Mouse (Mus musculus) NIH3T3 (cell line): ENCODE data around the gene Mylip.
A peak's percentile ranks its signal among the peaks of the same experiment; 100 is the strongest.

Source experiments
- DNase-seq: peaks from one replicate; pipeline ENCODE4 v3.0.0-alpha.2; 2012; ENCODE audit warnings: low read depth

Mylip gene

DNA sequence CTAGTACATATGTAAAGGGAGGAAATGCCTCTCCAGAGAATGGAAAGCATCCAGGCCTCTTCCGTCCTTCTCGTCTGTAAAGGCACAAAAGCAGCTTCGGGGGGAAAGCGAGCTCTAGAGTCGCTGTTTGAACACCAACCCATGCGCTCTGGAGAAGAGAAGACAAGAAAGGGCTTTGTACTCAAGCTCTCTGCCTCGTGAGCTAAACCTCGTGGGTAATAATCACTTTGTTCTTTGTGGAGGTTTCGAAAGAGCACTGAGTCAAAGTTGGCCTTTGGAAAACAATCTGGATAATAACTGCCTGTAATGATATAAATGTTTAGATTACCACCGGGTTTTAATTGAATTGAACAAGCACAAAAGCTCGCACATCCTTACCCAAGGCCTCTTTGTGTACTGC lies 39.7 kb downstream of the Mylip start:
- DNase-seq, result peak; percentile 68

DNA sequence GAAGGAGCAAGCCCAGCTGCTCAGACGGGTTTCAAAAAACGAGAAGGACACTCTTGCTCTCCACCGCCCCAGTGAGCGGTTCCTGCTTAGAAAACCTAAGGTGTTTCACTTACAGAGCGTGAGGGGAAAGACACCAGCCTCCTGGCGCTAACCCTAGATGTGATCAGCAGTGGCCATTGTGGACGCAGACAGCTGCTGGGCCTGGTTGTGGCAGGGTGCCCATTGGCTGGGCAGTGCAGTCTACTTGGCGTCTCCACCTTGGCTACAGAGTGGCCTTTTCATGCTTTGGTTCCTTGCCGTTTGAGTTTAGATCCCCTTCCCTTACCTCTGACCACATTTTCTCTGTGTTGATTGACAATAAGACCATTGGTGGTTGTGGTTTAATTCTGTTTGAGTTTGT lies 47.6 kb downstream of the Mylip start:
- DNase-seq, result no peak

- no peak for DNase-seq
Observed at GRCm38 (mm10) chr13:45438853-45439252, 49.3 kb downstream of the Mylip start.

DNA sequence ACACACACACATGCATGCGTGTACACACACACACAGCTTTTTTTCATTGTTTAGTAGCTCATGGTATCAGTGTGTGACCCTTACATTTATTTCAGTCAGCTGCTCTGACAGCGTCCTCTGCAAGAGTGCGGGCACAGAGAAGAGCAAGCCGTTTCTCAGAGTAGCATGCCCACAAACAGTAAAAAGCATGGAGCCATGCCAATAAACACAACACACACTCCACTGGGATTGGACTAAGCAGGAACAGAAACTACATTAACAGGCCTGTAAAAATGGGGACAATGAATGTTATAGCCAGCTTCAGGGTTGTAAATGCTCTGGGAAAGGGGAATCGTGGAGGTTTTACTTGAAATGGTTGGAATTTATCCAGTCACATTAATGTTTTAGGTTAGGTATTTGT lies 50.7 kb downstream of the Mylip start:
- no peak for DNase-seq

- peak; percentile 70 for DNase-seq
Observed at GRCm38 (mm10) chr13:45442451-45442850, 52.9 kb downstream of the Mylip start.

DNA sequence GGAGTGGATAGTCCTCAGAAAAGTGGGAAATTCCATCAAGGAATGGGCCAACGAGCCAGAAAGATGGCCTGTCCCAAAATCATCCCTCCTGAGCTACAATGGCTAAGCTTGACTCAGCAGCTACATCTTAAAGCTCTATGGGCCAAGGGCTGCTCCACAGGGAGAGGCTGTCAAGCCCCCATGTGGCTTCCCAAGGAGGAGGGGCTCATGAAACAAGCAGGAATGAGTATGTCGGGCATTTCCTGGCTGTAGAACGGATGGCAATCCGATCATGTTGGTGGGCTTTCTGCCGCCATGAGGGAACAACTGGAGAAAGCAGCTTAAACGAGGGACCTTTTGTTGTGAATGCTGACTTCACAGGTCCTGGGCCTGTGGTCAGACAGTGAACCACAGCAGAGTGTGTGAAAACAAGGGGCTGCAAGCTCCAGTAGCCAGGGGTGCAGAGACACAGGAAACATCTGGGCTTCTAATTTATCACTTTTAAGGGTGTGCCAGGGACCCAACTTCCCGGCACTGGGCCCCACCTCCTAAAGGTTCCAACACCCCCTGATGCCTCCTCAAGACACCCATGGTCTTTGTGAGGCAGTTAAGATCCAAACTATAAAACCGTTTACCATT lies 53.5 kb downstream of the Mylip start:
- DNase-seq, result no peak

DNA sequence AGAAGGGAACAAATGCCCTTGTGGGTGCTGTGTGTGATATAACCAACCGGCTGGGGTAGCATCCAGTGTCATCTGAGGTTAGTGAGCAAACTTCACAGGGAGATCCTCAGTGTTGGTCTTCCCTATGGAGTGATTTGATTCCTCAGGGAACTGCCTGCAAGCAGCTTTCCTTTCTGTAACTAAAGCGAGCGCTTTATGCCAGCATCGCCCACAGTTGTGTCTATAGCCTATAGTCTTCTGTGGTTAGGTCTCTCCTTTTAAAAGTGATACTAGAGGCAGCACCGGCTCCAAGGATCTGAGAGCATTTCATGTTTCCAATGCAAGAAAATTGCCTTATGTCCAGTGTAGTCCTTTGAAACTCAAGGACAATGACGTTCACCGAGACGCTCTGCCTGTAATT lies 54.7 kb downstream of the Mylip start:
- DNase-seq, result no peak

- DNase-seq, result no peak
Observed at GRCm38 (mm10) chr13:45444652-45445051, 55.1 kb downstream of the Mylip start.

- DNase-seq, result no peak
Observed at GRCm38 (mm10) chr13:45446636-45447035, 57.1 kb downstream of the Mylip start.

DNA sequence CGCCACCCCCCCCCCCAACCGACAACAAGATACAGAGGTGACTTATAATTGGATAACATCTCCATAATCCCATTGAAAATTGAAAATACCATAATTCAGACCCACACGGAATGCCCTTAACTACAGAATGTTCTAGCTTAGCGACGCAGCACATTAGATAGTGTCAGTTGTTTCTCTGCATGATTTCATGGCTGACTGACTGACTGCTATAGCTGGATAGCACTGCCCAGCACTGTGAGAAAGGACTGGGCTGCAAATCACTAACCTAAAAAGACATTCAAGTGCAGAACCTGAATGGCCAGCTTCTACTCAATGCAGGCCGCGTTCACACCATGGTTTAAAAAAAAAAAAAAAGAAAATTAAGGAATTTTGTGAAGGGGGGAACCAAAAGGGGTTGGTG lies 62.9 kb downstream of the Mylip start:
- DNase-seq, result no peak

GRCm38 (mm10) chr13:45453033-45453432 lies 63.5 kb downstream of the Mylip start:
- DNase-seq, result no peak

DNA sequence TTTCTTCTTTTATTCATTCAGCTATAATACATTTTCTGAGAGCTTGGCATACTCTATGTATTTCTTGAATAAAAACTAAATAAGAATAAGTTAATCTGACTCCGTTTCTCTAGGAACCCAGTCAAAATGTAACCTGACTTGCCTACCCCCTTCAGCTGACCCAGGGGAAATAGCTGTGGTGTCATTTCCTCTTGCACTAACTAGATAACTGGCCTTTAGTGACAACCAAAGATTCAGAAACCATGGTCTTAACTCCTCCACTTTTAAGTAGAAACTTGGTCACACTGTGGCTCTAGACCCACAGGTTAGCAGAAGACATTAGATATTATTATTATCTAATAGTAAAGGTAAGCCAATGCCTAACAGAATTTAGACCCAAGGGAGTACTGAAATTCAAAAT lies 64.5 kb downstream of the Mylip start:
- DNase-seq, result no peak

GRCm38 (mm10) chr13:45454641-45455040 lies 65.1 kb downstream of the Mylip start:
- no peak for DNase-seq

GRCm38 (mm10) chr13:45455108-45455861 lies 65.7 kb downstream of the Mylip start:
- DNase-seq, result no peak

DNA sequence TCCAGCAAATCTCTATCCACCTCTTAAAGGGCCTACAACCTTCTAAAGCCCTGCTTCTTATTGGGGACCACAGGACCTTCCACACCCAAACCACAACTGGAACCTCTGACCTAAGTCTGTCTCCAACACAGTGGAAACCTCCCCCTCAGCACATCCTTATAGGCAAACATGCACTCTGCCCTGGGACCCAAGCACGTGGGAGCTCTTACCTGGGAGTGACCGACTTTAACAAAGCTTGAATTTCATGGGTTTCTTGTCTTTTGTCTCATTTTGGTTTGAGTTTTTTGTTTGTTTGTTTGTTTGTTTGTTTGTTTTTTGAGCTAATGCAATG lies 66.3 kb downstream of the Mylip start:
- DNase-seq, result no peak

DNA sequence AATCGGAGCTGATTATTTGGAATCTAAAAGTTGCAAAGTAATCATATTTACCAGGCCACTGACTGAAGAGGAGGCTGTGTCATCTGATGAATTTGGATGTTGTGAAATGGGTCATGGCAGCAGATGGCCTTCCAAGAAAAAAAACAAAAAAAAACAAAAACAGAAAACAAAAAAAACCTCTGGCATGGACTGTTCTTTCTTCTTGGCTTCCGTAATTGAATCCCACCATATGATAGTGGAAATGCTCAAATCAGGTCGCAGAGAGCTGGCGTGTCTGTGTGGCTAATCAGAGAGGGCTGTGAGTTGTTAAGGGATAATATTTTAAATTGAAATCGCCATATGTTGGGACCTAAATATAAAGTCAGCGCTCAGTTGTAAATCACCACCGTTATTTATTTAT lies 67.9 kb downstream of the Mylip start:
- no peak for DNase-seq

DNA sequence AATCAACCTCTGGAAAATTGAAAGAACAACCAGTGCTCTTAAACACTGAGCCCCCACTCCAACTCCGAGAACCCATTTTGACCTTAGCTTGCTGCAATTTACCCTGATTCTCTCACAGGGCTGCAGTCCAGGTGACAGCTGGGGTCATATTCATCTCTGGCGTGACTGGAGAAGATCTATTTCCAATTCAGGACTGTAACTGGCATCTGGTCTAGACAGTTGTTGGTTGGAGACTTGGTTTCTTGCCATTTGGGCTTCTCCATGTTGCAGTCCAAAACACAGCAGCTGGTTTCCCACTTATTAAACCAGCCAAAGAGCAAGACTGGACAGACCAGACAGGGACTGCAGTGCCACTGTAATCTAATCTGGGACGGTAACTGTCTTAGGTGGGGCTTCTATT lies 70.6 kb downstream of the Mylip start:
- no peak for DNase-seq

DNA sequence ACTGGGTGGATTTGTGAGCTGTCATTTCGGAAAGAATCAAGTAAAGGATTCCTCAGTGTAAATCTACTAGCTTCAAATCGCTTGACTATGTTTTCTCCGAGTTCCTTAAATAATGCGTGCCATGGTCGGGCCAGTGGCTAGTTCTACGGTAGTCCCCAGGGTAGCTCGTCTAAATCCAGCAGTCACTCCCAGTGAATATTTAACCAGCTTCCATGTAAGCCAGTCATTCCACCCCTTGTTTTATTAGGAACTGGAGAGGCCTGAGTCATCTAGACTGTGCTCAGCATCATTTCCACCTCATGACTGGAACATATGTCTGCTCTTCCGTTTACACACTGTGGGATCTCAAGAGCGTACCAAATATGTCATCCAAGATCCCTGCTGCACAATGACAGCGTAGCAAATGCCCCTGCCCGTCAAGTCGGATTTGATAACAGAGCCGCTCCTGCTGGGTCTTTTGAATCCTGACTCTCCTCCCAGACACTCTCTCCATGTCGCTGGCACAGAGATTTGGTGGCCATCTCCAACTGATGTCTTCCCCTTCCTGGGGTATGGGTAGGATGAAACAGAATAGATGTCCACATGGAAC lies 71.9 kb downstream of the Mylip start:
- DNase-seq, result no peak
